Mouse (Mus musculus) liver, embryonic 12.5 days (tissue): Measurements from ENCODE around the gene Serpinh1. TPM values are rescaled to one million over a fixed set of nuclear protein-coding genes. Genes with fewer than 3 reads are reported as not detected.

Experiments used
- ATAC-seq: fragments of 200-750 bp; cut with Nextera tagmentation; 2 replicates; pipeline ENCODE4 v1.8.0; 2017; ENCODE audit warnings: moderate number of reproducible peaks, mild to moderate bottlenecking, moderate library complexity
- H3K27ac ChIP-seq: fragments of 300-500 bp; sonication (generic); 2 replicates; pipeline ENCODE4 v1.5.1; 2016; ENCODE audit warnings: mild to moderate bottlenecking
- H3K27me3 ChIP-seq: fragments of 300-500 bp; sonication (generic); replicated peaks from 2 replicates; pipeline ENCODE4 v1.6.1; 2016; ENCODE audit warnings: mild to moderate bottlenecking, moderate library complexity
- H3K36me3 ChIP-seq: fragments of 300-500 bp; sonication (generic); 2 replicates; pipeline ENCODE4 v1.6.1; 2016; ENCODE audit warnings: mild to moderate bottlenecking, moderate library complexity
- H3K4me1 ChIP-seq: fragments of 300-500 bp; sonication (generic); 2 replicates; pipeline ENCODE4 v1.6.1; 2016
- H3K4me2 ChIP-seq: fragments of 300-500 bp; sonication (generic); 2 replicates; pipeline ENCODE4 v1.6.1; 2016; ENCODE audit warnings: mild to moderate bottlenecking, moderate library complexity
- H3K4me3 ChIP-seq: fragments of 300-500 bp; sonication (generic); 2 replicates; pipeline ENCODE4 v1.5.1; 2016; ENCODE audit warnings: mild to moderate bottlenecking, moderate library complexity
- H3K9ac ChIP-seq: fragments of 300-500 bp; sonication (generic); 2 replicates; pipeline ENCODE4 v1.6.1; 2016; ENCODE audit warnings: mild to moderate bottlenecking, moderate library complexity
- H3K9me3 ChIP-seq: fragments of 300-500 bp; sonication (generic); replicated peaks from 2 replicates; pipeline ENCODE4 v1.6.1; 2016; ENCODE audit warnings: mild to moderate bottlenecking, moderate library complexity
- WGBS: fragments of 180-500 bp; shearing (Covaris S2); methylation state at CpG from one replicate; pipeline ENCODE4 v1.1.7; 2016; ENCODE audit not compliant: insufficient replicate concordance; 5-methylcytosine and 5-hydroxymethylcytosine counted together
- polyA plus RNA-seq: library from polyadenylated mRNA; unstranded; fragments of >200 nt; fragmentation: Nextera tagmentation; extraction: Ambion mirVana; gene quantifications from 2 replicates; pipeline ENCODE4 v1.2.1, GENCODE M21; 2016

The Serpinh1 gene
- polyA plus RNA-seq, 1 experiment from 2014 or later: 249 TPM

DNA sequence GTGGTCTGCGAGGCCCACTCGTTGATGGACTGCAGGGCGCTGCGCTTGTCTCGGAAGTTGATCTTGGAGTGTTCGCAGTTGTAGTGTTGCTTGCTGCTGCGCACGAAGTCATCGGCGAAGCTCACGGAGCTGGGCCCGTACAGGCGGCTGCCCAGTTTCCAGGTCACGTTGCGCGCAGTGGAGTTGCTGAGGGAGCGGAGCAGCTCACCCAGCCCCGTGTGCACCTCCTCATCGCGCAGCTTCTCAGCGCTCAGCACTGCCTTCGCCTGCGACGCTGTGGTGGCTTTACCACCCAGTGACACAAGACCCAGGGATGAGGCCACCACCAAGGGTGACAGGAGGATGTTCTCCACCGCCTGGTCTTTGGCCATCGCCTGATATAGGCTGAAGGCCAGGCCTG lies 4.2 kb downstream of the Serpinh1 start:
- WGBS: 88% methylated on average over 26 of the region's 26 CpGs
- Histone ChIP-seq H3K4me1 (no peaks in the 10 kb centered on the region), H3K9ac (no peak overlapping the region), H3K36me3 (peaks cover 40% of the 10 kb centered on the region), H3K4me2 (no peak overlapping the region), H3K9me3 (no peaks in the 10 kb centered on the region), H3K27ac (no peak overlapping the region), H3K27me3 (peaks cover 31% of the 10 kb centered on the region), H3K4me3 (no peak overlapping the region)
- ATAC-seq: no peak

DNA sequence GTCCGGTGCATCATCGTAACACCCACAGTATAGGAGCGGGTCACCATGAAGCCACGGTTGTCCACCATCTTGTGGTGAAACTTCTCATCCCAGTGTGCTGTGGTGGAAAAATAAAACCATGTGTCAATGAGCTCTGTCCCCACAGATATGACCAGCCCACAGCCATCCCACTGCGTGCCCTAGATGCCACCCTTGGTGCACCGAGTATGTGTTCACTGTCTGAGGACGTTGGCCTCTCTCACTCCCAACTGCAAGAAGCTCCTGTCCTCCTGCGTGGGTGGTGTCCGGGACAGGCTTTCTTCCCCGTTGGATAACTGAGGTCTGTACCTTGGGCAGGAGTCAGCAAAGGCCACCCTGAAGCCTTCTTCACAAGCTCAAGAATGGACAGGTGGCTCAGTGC lies 5.8 kb downstream of the Serpinh1 start:
- no peak for ATAC-seq
- H3K4me2 ChIP-seq: no peak overlapping the region
- H3K27me3 ChIP-seq: peaks cover 15% of the 10 kb centered on the region
- H3K36me3 ChIP-seq: peaks cover 40% of the 10 kb centered on the region
- H3K4me1 ChIP-seq: no peaks in the 10 kb centered on the region
- H3K27ac ChIP-seq: no peak overlapping the region
- 82% methylated on average over 10 of the region's 10 CpGs for WGBS
- no peak overlapping the region for H3K9ac ChIP-seq
- H3K9me3 ChIP-seq: no peaks in the 10 kb centered on the region
- no peak overlapping the region for H3K4me3 ChIP-seq

DNA sequence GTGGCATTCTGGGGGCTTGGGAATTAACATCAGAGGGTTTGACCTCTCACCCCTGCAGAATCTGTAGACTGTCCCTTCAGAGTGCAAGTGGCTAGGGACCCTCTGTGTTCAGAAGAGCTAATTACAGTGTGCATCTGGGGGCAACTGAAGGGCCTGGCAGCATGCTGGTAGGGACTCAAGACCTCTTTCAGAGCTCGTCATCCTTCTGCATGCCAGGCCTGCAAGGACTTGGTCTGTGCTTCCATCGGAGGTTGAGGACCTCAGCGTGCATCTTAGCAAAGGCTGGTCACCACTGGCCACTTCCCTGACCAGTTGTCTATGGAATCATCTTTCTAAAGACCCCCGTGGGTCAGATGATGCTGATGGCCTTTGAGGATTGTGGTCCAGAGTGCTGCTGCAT lies 9.5 kb downstream of the Serpinh1 start:
- H3K27ac ChIP-seq: no peak overlapping the region
- H3K9me3 ChIP-seq: no peaks in the 10 kb centered on the region
- WGBS: 62% methylated on average over 4 of the region's 4 CpGs
- no peaks in the 10 kb centered on the region for H3K4me1 ChIP-seq
- no peak overlapping the region for H3K4me3 ChIP-seq
- H3K36me3 ChIP-seq: peaks cover 33% of the 10 kb centered on the region
- no peaks in the 10 kb centered on the region for H3K27me3 ChIP-seq
- H3K4me2 ChIP-seq: no peak overlapping the region
- ATAC-seq: no peak
- no peak overlapping the region for H3K9ac ChIP-seq

- Histone ChIP-seq H3K27ac (no peak overlapping the region), H3K36me3 (peaks cover 7% of the 10 kb centered on the region; the same call in 1 of the 2 replicates), H3K27me3 (no peaks in the 10 kb centered on the region), H3K4me3 (no peak overlapping the region), H3K9ac (no peak overlapping the region), H3K9me3 (no peaks in the 10 kb centered on the region), H3K4me1 (no peaks in the 10 kb centered on the region), H3K4me2 (no peak overlapping the region)
- 65% methylated on average over 8 of the region's 8 CpGs for WGBS
- ATAC-seq: no peak
Observed at GRCm38 (mm10) chr7:99340736-99341135, 12.3 kb downstream of the Serpinh1 start.

- Histone ChIP-seq H3K36me3 (no peaks in the 10 kb centered on the region), H3K4me3 (no peak overlapping the region), H3K4me1 (no peaks in the 10 kb centered on the region), H3K27me3 (peaks cover 10% of the 10 kb centered on the region), H3K9ac (no peak overlapping the region), H3K27ac (no peak overlapping the region), H3K4me2 (no peak overlapping the region), H3K9me3 (no peaks in the 10 kb centered on the region)
- WGBS: 35% methylated on average over 12 of the region's 12 CpGs
- no peak for ATAC-seq
Observed at GRCm38 (mm10) chr7:99332774-99333480, 20.1 kb downstream of the Serpinh1 start.

DNA sequence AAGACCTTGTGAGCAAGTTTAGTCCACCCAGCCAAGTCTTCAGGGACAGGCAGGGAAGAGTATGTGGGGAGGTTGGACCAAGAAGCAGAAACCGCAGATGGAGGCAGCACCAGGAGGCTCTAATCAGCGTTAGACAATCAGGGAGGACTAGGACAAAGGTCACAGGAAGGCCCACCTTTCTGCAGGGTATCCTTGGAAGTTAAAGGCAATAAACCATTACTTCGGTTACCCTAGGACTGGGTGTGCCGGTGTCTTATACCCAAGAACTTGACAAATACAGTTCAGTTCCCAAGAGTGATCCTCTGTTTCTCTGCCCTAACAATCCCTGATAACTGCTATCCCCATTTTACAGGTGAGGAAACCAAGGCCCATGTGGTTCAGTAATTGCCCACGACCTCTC lies 23.0 kb downstream of the Serpinh1 start:
- no peaks in the 10 kb centered on the region for H3K36me3 ChIP-seq
- H3K4me2 ChIP-seq: no peak overlapping the region
- no peak overlapping the region for H3K27ac ChIP-seq
- no peak overlapping the region for H3K9ac ChIP-seq
- no peaks in the 10 kb centered on the region for H3K4me1 ChIP-seq
- H3K27me3 ChIP-seq: peaks cover 36% of the 10 kb centered on the region
- ATAC-seq: no peak
- H3K4me3 ChIP-seq: no peak overlapping the region
- no peaks in the 10 kb centered on the region for H3K9me3 ChIP-seq
- WGBS: 66% methylated on average over 5 of the region's 5 CpGs

DNA sequence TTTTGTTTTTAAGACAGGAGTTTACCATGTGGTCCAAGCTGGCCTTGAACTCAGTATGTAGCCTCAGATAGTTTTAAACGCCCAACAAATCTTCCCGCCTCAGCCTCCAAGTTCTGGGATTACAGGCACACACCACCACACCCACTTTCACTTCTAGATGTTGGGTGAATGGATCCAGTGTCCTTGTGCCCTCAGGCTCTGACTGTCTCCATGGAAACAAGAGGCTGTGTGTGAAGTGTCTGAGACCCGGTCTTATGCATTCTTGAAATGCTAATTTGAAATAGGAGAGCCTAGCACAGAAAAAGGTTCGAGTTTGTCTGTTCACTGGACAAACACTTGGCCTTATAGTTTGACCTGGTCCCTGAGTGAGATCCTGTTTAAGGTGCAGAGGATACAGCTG lies 24.2 kb downstream of the Serpinh1 start:
- no peak for ATAC-seq
- Histone ChIP-seq H3K27ac (no peak overlapping the region), H3K4me2 (no peak overlapping the region), H3K9me3 (no peaks in the 10 kb centered on the region), H3K27me3 (peaks cover 47% of the 10 kb centered on the region), H3K9ac (no peak overlapping the region), H3K36me3 (no peaks in the 10 kb centered on the region), H3K4me3 (no peak overlapping the region), H3K4me1 (no peaks in the 10 kb centered on the region)
- WGBS: 51% methylated on average over 4 of the region's 4 CpGs

DNA sequence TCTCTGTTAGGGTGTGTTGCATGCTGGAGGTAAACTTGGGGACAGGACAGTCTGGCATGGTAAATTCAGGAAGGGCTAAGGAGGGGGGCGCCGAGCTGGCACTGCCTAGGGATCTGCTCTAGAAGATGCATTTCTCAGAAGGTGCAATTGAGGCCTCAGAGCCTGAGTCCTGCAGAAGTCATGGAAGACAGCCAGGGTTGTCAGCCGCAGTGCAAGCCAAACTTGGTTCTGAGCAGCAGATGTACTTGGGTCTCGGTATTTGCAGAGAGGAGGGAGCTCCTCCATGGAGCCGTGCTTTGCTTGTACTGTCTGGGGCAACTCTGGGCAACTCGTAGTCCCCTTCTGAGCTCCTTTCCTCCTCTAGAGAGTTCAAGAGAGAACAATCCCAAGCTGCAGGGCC lies 26.9 kb downstream of the Serpinh1 start:
- WGBS: 49% methylated on average over 6 of the region's 6 CpGs
- H3K4me2 ChIP-seq: no peak overlapping the region
- H3K27ac ChIP-seq: no peak overlapping the region
- no peaks in the 10 kb centered on the region for H3K36me3 ChIP-seq
- H3K4me1 ChIP-seq: no peaks in the 10 kb centered on the region
- H3K4me3 ChIP-seq: no peak overlapping the region
- no peak for ATAC-seq
- no peaks in the 10 kb centered on the region for H3K9me3 ChIP-seq
- peaks cover 70% of the 10 kb centered on the region for H3K27me3 ChIP-seq
- H3K9ac ChIP-seq: no peak overlapping the region

DNA sequence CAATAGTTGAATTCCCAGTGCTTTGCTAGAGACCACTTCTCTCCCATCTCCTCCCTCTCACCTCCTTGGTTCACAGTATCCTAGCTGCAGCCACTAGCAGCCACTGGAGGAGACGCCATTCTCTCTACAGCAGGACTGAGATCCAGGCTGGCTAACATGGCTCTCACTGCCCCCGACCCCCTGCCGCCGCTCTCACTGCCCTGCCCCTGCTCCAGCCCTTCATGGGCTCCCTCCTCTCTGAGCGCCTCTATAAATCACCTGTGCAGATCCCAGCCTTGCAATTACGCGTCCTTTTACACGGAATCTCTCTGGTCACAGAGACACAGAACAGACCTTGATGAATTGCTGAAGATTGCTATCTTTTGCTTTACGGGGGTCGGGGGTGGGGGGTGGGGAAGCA lies 28.2 kb downstream of the Serpinh1 start:
- WGBS: 22% methylated on average over 10 of the region's 10 CpGs
- Histone ChIP-seq H3K9ac (no peak overlapping the region), H3K4me3 (no peak overlapping the region), H3K4me1 (no peaks in the 10 kb centered on the region), H3K36me3 (no peaks in the 10 kb centered on the region), H3K27me3 (peaks cover 80% of the 10 kb centered on the region), H3K4me2 (no peak overlapping the region), H3K27ac (no peak overlapping the region), H3K9me3 (no peaks in the 10 kb centered on the region)
- ATAC-seq: no peak

GRCm38 (mm10) chr7:99323321-99323700 lies 29.7 kb downstream of the Serpinh1 start:
- Histone ChIP-seq H3K4me1 (no peaks in the 10 kb centered on the region), H3K27ac (no peak overlapping the region), H3K4me3 (no peak overlapping the region), H3K36me3 (no peaks in the 10 kb centered on the region), H3K9me3 (no peaks in the 10 kb centered on the region), H3K9ac (no peak overlapping the region), H3K4me2 (no peak overlapping the region), H3K27me3 (peaks cover 80% of the 10 kb centered on the region)
- WGBS: 64% methylated on average over 9 of the region's 9 CpGs
- no peak for ATAC-seq

DNA sequence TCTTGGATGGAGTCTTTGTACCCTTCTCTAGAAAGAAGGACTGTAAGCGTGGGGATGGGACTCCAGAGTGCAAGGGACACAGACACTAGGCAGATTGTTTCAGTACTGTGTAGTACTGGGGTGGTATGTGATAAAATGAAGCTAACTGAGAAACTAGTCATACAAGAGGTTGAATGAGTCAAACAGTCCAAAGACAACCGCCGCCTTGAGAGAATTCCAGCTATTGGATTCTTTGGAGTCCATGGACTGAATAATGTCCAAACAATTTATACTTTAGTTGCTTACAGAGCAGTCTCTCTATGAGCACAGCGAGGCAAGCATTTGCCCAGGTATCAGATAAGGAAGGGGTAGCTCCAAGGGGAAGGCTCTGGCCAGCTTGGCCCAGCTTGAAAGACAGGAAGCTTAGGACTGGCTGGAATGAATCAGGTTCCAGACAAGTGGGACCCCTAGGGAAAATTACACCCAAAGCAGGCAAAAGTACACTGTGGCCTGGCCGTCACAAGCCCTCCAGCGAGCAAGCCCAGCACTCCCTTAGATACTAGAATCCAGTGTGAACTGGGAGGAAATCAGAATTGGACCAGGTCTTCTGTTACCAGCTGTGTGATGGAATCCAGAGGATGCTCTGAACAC lies 30.2 kb downstream of the Serpinh1 start:
- Histone ChIP-seq H3K9me3 (no peaks in the 10 kb centered on the region), H3K27me3 (peaks cover 81% of the 10 kb centered on the region), H3K4me1 (no peaks in the 10 kb centered on the region), H3K27ac (no peak overlapping the region), H3K9ac (no peak overlapping the region), H3K36me3 (no peaks in the 10 kb centered on the region), H3K4me2 (no peak overlapping the region), H3K4me3 (no peak overlapping the region)
- ATAC-seq: no peak
- 62% methylated on average over 6 of the region's 6 CpGs for WGBS

DNA sequence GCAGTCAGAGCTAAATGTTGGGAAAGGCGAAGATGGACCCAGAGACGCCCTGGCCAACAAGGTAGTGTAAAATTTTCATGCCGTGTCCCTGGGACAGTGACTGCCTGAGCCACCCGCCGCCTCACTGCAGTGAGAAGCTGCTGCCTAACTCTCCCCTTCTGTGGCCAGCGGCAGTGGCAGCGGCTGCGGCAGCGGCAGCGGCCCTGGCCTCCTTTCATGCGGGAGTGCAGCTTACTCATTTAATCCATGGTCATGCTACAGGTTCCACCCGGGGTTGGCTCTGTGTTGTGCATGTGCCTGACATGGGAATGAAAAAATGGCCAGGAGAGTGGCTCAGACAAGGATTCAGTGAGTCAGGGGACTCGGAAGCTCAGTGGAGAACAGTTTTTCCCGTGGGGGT lies 32.5 kb downstream of the Serpinh1 start:
- no peak for ATAC-seq
- H3K4me1 ChIP-seq: no peaks in the 10 kb centered on the region
- peaks cover 75% of the 10 kb centered on the region for H3K27me3 ChIP-seq
- no peak overlapping the region for H3K4me2 ChIP-seq
- H3K36me3 ChIP-seq: no peaks in the 10 kb centered on the region
- no peak overlapping the region for H3K4me3 ChIP-seq
- H3K27ac ChIP-seq: no peak overlapping the region
- H3K9ac ChIP-seq: no peak overlapping the region
- H3K9me3 ChIP-seq: no peaks in the 10 kb centered on the region
- WGBS: 44% methylated on average over 14 of the region's 14 CpGs

- no peaks in the 10 kb centered on the region for H3K36me3 ChIP-seq
- no peak overlapping the region for H3K4me2 ChIP-seq
- H3K9ac ChIP-seq: no peak overlapping the region
- no peaks in the 10 kb centered on the region for H3K9me3 ChIP-seq
- no peak overlapping the region for H3K4me3 ChIP-seq
- no peak for ATAC-seq
- H3K4me1 ChIP-seq: no peaks in the 10 kb centered on the region
- H3K27me3 ChIP-seq: peaks cover 55% of the 10 kb centered on the region
- WGBS: 37% methylated on average over 7 of the region's 7 CpGs
- H3K27ac ChIP-seq: no peak overlapping the region
Observed at GRCm38 (mm10) chr7:99317475-99317874, 35.6 kb downstream of the Serpinh1 start.
